22 mouse cellular contexts compared by ENCODE assay signal in the genomic region with DNA sequence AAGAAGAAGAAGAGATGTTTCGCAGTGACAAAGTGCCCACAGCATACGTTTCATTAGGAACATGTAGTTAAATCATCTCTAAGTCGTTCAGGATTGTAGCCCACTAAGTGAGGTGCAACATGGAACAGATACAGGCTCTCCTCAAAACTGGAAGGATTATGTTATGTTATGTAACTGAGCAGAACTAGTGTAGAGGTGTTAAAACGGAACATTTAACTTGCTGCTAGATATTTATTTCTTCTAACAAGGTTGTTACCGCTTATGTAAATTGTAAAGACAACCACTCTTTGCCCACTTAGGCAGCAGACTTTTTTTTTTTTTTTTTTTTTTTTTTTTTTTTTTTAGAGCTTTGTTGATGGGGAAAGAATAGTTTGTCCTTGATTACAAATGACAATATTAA.
A peak's percentile ranks its signal among the peaks of the same experiment; 100 is the strongest.
DNase-seq lines count a peak whose midpoint lies in the region; ATAC-seq and TF ChIP-seq lines count a peak whose summit lies in the region.
"Had no signal": no experiment of that assay in that cellular context is flagged by ENCODE, and none has a peak within 500 bp of the region (broad histone marks: within the 10 kb centered on the region; RNA-seq: fewer than 3 reads in every experiment).

No protein-coding gene starts in this region.

- TF ChIP-seq EP300 in CH12.LX (IDR thresholded peaks at IDR 0.05; ENCODE audit: low read length) = no peak

- no peak overlapping the region for H3K9ac ChIP-seq in CH12.LX (ENCODE audit: insufficient read depth, low read depth)
- H3K9ac ChIP-seq: embryonic facial prominence, embryonic 12.5 days; forebrain, embryonic 13.5 days; forebrain, embryonic 15.5 days; forebrain, postnatal 0 days had no signal

- H3K79me2 ChIP-seq in CH12.LX (replicated peaks; ENCODE audit: control insufficient read depth, extremely low read depth, insufficient read depth, poor library complexity, severe bottlenecking) = no peaks in the 10 kb centered on the region

- no peak overlapping the region for H3K27ac ChIP-seq in CH12.LX (ENCODE audit: insufficient read depth, low read depth)
- H3K27ac ChIP-seq: embryonic facial prominence, embryonic 10.5 days; embryonic facial prominence, embryonic 12.5 days; forebrain, embryonic 13.5 days; forebrain, embryonic 15.5 days had no signal

- dilution Hi-C loops in CH12.LX (cut with MboI; ENCODE audit: extremely low pct_ligation_motif_present, extremely low pct_unique_long_range_greater_than_20kb, low sequenced_read_pairs) = no loop called here

- H3K4me3 ChIP-seq in CH12.LX (replicated peaks in 1 of 3; ENCODE audit: low read depth in 2 of 3, low read length in 2 of 3, poor library complexity in 1 of 3) = no peak overlapping the region
- H3K4me3 ChIP-seq: embryonic facial prominence, embryonic 10.5 days; embryonic facial prominence, embryonic 12.5 days; forebrain, embryonic 13.5 days; forebrain, embryonic 15.5 days had no signal

- ATAC-seq in frontal cortex, adult (ENCODE audit: low TSS enrichment) = peak; percentile 59; the same call in 1 of the 2 replicates
- ATAC-seq: activated CD4-positive, CD25-positive, alpha-beta regulatory T cell, adult 4 months; CD4-positive, CD25-positive, alpha-beta regulatory T cell, adult 4 months; forebrain, embryonic 13.5 days; forebrain, embryonic 15.5 days; forebrain, postnatal 0 days; Patski had no signal

- H3K36me3 ChIP-seq in CH12.LX (replicated peaks in 1 of 2; ENCODE audit: control insufficient read depth in 1 of 2, insufficient read depth in 1 of 2, low read length in 1 of 2) = no peaks in the 10 kb centered on the region
- H3K36me3 ChIP-seq: embryonic facial prominence, embryonic 10.5 days; embryonic facial prominence, embryonic 12.5 days; forebrain, embryonic 15.5 days; G1E had no signal

- in situ Hi-C loops in CH12.LX (cut with MboI; ENCODE audit: low pct_ligation_motif_present, low pct_unique_long_range_greater_than_20kb, low sequenced_read_pairs) = no loop called here

- no peak overlapping the region for H3K4me2 ChIP-seq in CH12.LX (ENCODE audit: insufficient read depth, low read depth, poor library complexity, severe bottlenecking)
- H3K4me2 ChIP-seq: embryonic facial prominence, embryonic 12.5 days; forebrain, embryonic 13.5 days; forebrain, embryonic 15.5 days had no signal

- TF ChIP-seq RAD21 in CH12.LX (IDR thresholded peaks at IDR 0.05; ENCODE audit: low read depth, low read length) = no peak

- H3K4me1 ChIP-seq in CH12.LX (ENCODE audit: control insufficient read depth in 1 of 2, insufficient read depth in 2 of 2) = no peaks in the 10 kb centered on the region
- H3K4me1 ChIP-seq: embryonic facial prominence, embryonic 10.5 days; embryonic facial prominence, embryonic 12.5 days; forebrain, embryonic 15.5 days had no signal

- H3K9me3 ChIP-seq in CH12.LX (replicated peaks; ENCODE audit: low read length) = no peaks in the 10 kb centered on the region
- H3K9me3 ChIP-seq: embryonic facial prominence, embryonic 10.5 days; embryonic facial prominence, embryonic 12.5 days; forebrain, embryonic 13.5 days; forebrain, embryonic 15.5 days; G1E had no signal

- no peak for TF ChIP-seq POLR2A in CH12.LX (IDR thresholded peaks at IDR 0.05; ENCODE audit: low read depth, low read length)

- H3K27me3 ChIP-seq in CH12.LX (replicated peaks) = no peaks in the 10 kb centered on the region
- H3K27me3 ChIP-seq: embryonic facial prominence, embryonic 12.5 days; forebrain, embryonic 13.5 days; forebrain, embryonic 15.5 days; Patski had no signal

- no peak for TF ChIP-seq CTCF in CH12.LX (conservative IDR thresholded peaks at IDR 0.05 in 1 of 2, IDR thresholded peaks at IDR 0.05 in 1 of 2; ENCODE audit: low read depth in 2 of 2, low read length in 2 of 2)

- no peak for DNase-seq in frontal cortex, adult 2 months (ENCODE audit: extremely low spot score in 1 of 2, low spot score in 1 of 2)
- no peak for DNase-seq in CH12.LX (ENCODE audit: extremely low read depth)
- peak; percentile 2 for DNase-seq in brain, adult 2 months (ENCODE audit: low read depth, low spot score)
- no peak for DNase-seq in testis, postnatal 10 days (ENCODE audit: low spot score)
- DNase-seq: adrenal gland, adult 8-10 months; adrenal gland, postnatal 14 days; B cell, adult 2 months; cerebellum, adult 11-12 months; cerebellum, adult 2 months; cerebellum, adult 9-10 months; cerebellum, postnatal 10 days; cerebellum, postnatal 25 days; forebrain, postnatal 0 days had no signal

TF ChIP-seq in CH12.LX, 34 proteins besides CTCF, POLR2A, EP300 and RAD21:
- TF ChIP-seq MXI1 (IDR thresholded peaks at IDR 0.05; ENCODE audit: low read depth, low read length) (no peak), MEF2A (IDR thresholded peaks at IDR 0.05; ENCODE audit: borderline replicate concordance, low read depth, low read length) (no peak), HCFC1 (IDR thresholded peaks at IDR 0.05; ENCODE audit: low read depth, low read length) (no peak), KAT2A (IDR thresholded peaks at IDR 0.05; ENCODE audit: insufficient replicate concordance, low read length) (no peak), ZNF384 (IDR thresholded peaks at IDR 0.05; ENCODE audit: low read depth, low read length) (peak; percentile 40), CHD2 (IDR thresholded peaks at IDR 0.05; ENCODE audit: low read length) (no peak), ZKSCAN1 (IDR thresholded peaks at IDR 0.05; ENCODE audit: borderline replicate concordance, low read depth, low read length) (no peak), MAZ (IDR thresholded peaks at IDR 0.05; ENCODE audit: low read depth, low read length) (no peak), TBP (conservative IDR thresholded peaks at IDR 0.05; ENCODE audit: low read depth, low read length) (no peak)
TF ChIP-seq in CH12.LX: peak in this region for 1.
